Mouse (Mus musculus) stomach, embryonic 14.5 days (tissue): ENCODE measurements around the gene Gm20721. TPM values are rescaled to one million over a fixed set of nuclear protein-coding genes. Genes with fewer than 3 reads are reported as not detected.
A peak's percentile ranks its signal among the peaks of the same experiment; 100 is the strongest.

Experiments
- ATAC-seq: fragments of 200-750 bp; cut with Nextera tagmentation; 2 replicates; pipeline ENCODE4 v1.8.0; 2017; ENCODE audit warnings: low read depth, moderate TSS enrichment; ENCODE audit not compliant: insufficient number of reproducible peaks, insufficient read depth, low FRiP score
- H3K27ac ChIP-seq: fragments of 300-500 bp; sonication (generic); 2 replicates; pipeline ENCODE4 v1.5.1; 2014; ENCODE audit warnings: mild to moderate bottlenecking, low read length, moderate library complexity, mixed read lengths
- H3K27me3 ChIP-seq: fragments of 300-500 bp; sonication (generic); 2 replicates; pipeline ENCODE4 v1.6.1; 2014; ENCODE audit warnings: low read length, control low read depth, mixed read lengths; ENCODE audit not compliant: control insufficient read depth, insufficient read depth
- H3K36me3 ChIP-seq: fragments of 300-500 bp; sonication (generic); 2 replicates; pipeline ENCODE4 v1.6.1; 2014; ENCODE audit warnings: mild to moderate bottlenecking, control low read depth, low read length, moderate library complexity, mixed read lengths; ENCODE audit not compliant: control insufficient read depth, insufficient read depth
- H3K4me1 ChIP-seq: fragments of 300-500 bp; sonication (generic); 2 replicates; pipeline ENCODE4 v1.6.1; 2014; ENCODE audit warnings: low read length, control low read depth, mixed read lengths; ENCODE audit not compliant: control insufficient read depth, insufficient read depth
- H3K4me2 ChIP-seq: fragments of 300-500 bp; sonication (generic); replicated peaks from 2 replicates; pipeline ENCODE4 v1.6.1; 2014; ENCODE audit warnings: low read depth, low read length, control low read depth
- H3K4me3 ChIP-seq: fragments of 300-500 bp; sonication (generic); 2 replicates; pipeline ENCODE4 v1.5.1; 2014; ENCODE audit warnings: low read depth, low read length, control low read depth
- H3K9ac ChIP-seq: fragments of 300-500 bp; sonication (generic); replicated peaks from 2 replicates; pipeline ENCODE4 v1.6.1; 2014; ENCODE audit warnings: low read depth, mild to moderate bottlenecking, control low read depth, low read length, moderate library complexity, mixed read lengths
- H3K9me3 ChIP-seq: fragments of 300-500 bp; sonication (generic); 2 replicates; pipeline ENCODE4 v1.6.1; 2016; ENCODE audit warnings: low read depth, low read length, control low read depth; ENCODE audit not compliant: control insufficient read depth
- WGBS: fragments of 180-500 bp; shearing (Covaris S2); extraction: QIAGEN DNeasy Blood & Tissue Kit; methylation state at CpG from one replicate; pipeline ENCODE4 v1.1.7; 2014; 5-methylcytosine and 5-hydroxymethylcytosine counted together
- polyA plus RNA-seq: library from polyadenylated mRNA; unstranded; fragments of >200 nt; fragmentation: Nextera tagmentation; extraction: Ambion mirVana; gene quantifications from 2 replicates; pipeline ENCODE4 v1.2.1, GENCODE M21; 2014

Gene Gm20721
- polyA plus RNA-seq, 1 experiment from 2014 or later = 6.9 TPM

GRCm38 (mm10) chr2:174344996-174345395 is 1.5 kb downstream of the Gm20721 start:
- H3K4me3 ChIP-seq = no peak overlapping the region
- peaks cover 48% of the 10 kb centered on the region for H3K36me3 ChIP-seq
- no peak overlapping the region; the same call in 1 of the 2 replicates for H3K27ac ChIP-seq
- H3K27me3 ChIP-seq = no peaks in the 10 kb centered on the region
- 90% methylated on average over 16 of the region's 16 CpGs for WGBS
- no peaks in the 10 kb centered on the region for H3K9me3 ChIP-seq
- H3K9ac ChIP-seq = no peak overlapping the region
- H3K4me2 ChIP-seq = no peak overlapping the region
- peaks cover 37% of the 10 kb centered on the region for H3K4me1 ChIP-seq
- ATAC-seq = no peak

- Histone ChIP-seq H3K9me3 (no peaks in the 10 kb centered on the region), H3K9ac (no peak overlapping the region), H3K36me3 (peaks cover 50% of the 10 kb centered on the region), H3K27ac (peak overlapping the region; percentile 73), H3K4me2 (peak overlapping the region; percentile 22), H3K27me3 (no peaks in the 10 kb centered on the region), H3K4me1 (peaks cover 37% of the 10 kb centered on the region), H3K4me3 (no peak overlapping the region)
- peak; percentile 75 for ATAC-seq
- WGBS = 8% methylated on average over 3 of the region's 3 CpGs
Measured at GRCm38 (mm10) chr2:174344003-174344655, 2.4 kb downstream of the Gm20721 start.

GRCm38 (mm10) chr2:174343566-174343965 is 2.9 kb downstream of the Gm20721 start:
- no peaks in the 10 kb centered on the region for H3K27me3 ChIP-seq
- H3K4me2 ChIP-seq = peak overlapping the region; percentile 22
- H3K9me3 ChIP-seq = no peaks in the 10 kb centered on the region
- no peak overlapping the region for H3K9ac ChIP-seq
- no peak overlapping the region for H3K4me3 ChIP-seq
- peaks cover 50% of the 10 kb centered on the region for H3K36me3 ChIP-seq
- peak overlapping the region; percentile 73 for H3K27ac ChIP-seq
- H3K4me1 ChIP-seq = peaks cover 39% of the 10 kb centered on the region
- ATAC-seq = no peak
- 22% methylated on average over 1 of the region's 1 CpGs for WGBS

GRCm38 (mm10) chr2:174342793-174343400 is 3.6 kb downstream of the Gm20721 start:
- Histone ChIP-seq H3K4me3 (no peak overlapping the region), H3K4me2 (no peak overlapping the region), H3K9me3 (no peaks in the 10 kb centered on the region), H3K27me3 (no peaks in the 10 kb centered on the region), H3K9ac (no peak overlapping the region), H3K36me3 (peaks cover 50% of the 10 kb centered on the region), H3K27ac (peak overlapping the region; percentile 73), H3K4me1 (peaks cover 39% of the 10 kb centered on the region)
- 38% methylated on average over 8 of the region's 8 CpGs for WGBS
- no peak for ATAC-seq

- Histone ChIP-seq H3K9me3 (no peaks in the 10 kb centered on the region), H3K27ac (no peak overlapping the region), H3K27me3 (no peaks in the 10 kb centered on the region), H3K9ac (no peak overlapping the region), H3K36me3 (peaks cover 47% of the 10 kb centered on the region), H3K4me2 (no peak overlapping the region), H3K4me3 (no peak overlapping the region), H3K4me1 (peaks cover 44% of the 10 kb centered on the region)
- no peak for ATAC-seq
- WGBS = 67% methylated on average over 4 of the region's 4 CpGs
Measured at GRCm38 (mm10) chr2:174340893-174341580, 5.5 kb downstream of the Gm20721 start.

GRCm38 (mm10) chr2:174340229-174340892 is 6.2 kb downstream of the Gm20721 start:
- no peak overlapping the region for H3K4me3 ChIP-seq
- H3K9me3 ChIP-seq = no peaks in the 10 kb centered on the region
- 81% methylated on average over 3 of the region's 3 CpGs for WGBS
- H3K36me3 ChIP-seq = peaks cover 40% of the 10 kb centered on the region
- H3K4me2 ChIP-seq = no peak overlapping the region
- H3K27me3 ChIP-seq = no peaks in the 10 kb centered on the region
- no peak overlapping the region for H3K9ac ChIP-seq
- ATAC-seq = no peak
- H3K4me1 ChIP-seq = peaks cover 50% of the 10 kb centered on the region
- H3K27ac ChIP-seq = no peak overlapping the region; the same call in 1 of the 2 replicates

GRCm38 (mm10) chr2:174339701-174340100 is 6.8 kb downstream of the Gm20721 start:
- no peak for ATAC-seq
- Histone ChIP-seq H3K4me3 (no peak overlapping the region), H3K27ac (no peak overlapping the region), H3K4me2 (no peak overlapping the region), H3K9ac (no peak overlapping the region), H3K36me3 (peaks cover 34% of the 10 kb centered on the region), H3K4me1 (peaks cover 54% of the 10 kb centered on the region), H3K27me3 (no peaks in the 10 kb centered on the region), H3K9me3 (no peaks in the 10 kb centered on the region)
- 100% methylated on average over 1 of the region's 1 CpGs for WGBS

- ATAC-seq = no peak
- H3K9me3 ChIP-seq = no peaks in the 10 kb centered on the region
- H3K4me2 ChIP-seq = no peak overlapping the region
- WGBS = 82% methylated on average over 13 of the region's 13 CpGs
- H3K4me3 ChIP-seq = no peak overlapping the region
- H3K9ac ChIP-seq = no peak overlapping the region
- H3K4me1 ChIP-seq = peaks cover 59% of the 10 kb centered on the region
- no peak overlapping the region for H3K27ac ChIP-seq
- H3K36me3 ChIP-seq = peaks cover 23% of the 10 kb centered on the region
- H3K27me3 ChIP-seq = no peaks in the 10 kb centered on the region
Measured at GRCm38 (mm10) chr2:174337275-174337674, 9.2 kb downstream of the Gm20721 start.
